Mouse (Mus musculus): ENCODE measurements around the gene Trf.

The Trf gene

DNA sequence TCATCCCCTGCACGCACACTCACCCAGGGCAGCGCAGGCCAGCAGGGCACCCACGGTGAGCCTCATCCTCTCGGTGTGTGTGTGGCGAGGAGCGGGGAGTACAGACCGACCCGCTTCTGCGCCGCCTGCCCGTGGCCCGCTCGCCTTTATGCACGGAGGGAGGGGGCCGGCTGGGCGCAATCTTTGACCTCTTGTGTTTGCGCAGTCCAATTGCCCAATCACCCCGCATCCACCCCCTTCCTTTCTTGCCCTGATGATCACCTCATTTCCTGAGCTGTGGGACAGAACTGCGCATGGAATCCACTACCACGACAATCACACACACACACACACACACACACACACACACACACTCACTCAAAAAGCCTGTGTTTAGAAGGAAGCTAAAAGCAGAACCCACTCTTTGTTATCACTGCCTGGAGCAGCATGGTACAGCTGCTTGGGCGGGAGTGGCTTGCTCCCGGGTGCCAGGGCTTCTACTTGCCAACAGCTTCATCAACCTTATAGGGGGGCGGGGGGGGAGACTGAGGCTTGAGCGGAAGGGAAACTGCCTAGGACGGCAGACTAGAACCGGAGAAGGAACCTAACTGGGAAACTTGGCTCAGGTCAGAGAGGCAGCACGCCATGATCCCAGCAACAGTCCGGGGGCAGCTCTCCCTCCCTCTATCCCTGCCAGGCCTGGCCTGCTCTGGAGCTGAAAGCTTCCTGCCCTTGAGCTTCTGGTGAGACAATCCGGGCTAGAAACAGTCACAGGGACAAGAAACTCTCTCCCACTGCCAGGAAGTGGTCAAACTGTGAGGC is at the start of gene Trf, which contains the start of gene Gm20425:
Gene Trf (minus strand): TSS at position 294 of the 801 bp plus-strand sequence.
Gene Gm20425 (minus strand): TSS at position 157 of the 801 bp plus-strand sequence.
- DNase-seq (ENCODE audit: low read depth, low spot score): no peak

DNA sequence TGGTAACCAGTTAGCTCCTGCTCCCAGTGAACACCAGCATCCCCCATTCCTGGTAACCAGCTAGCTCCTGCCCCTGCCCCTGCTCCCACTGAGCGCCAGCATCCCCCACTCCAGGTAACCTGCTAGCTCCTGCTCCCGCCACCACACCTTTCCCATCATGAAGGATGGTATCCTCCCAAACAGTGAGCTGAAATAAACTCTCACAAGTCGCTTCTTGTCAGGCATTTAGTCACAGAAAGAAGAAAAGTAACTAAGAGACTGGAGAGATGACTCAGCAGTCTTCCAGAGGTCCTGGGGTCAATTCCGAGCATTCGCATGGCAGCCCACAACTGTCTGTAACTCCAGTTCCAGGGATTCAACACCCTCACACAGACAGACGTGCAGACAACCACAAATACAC is 46.6 kb upstream of the Trf start:
- no peak for DNase-seq (ENCODE audit: low read depth, low spot score)

DNA sequence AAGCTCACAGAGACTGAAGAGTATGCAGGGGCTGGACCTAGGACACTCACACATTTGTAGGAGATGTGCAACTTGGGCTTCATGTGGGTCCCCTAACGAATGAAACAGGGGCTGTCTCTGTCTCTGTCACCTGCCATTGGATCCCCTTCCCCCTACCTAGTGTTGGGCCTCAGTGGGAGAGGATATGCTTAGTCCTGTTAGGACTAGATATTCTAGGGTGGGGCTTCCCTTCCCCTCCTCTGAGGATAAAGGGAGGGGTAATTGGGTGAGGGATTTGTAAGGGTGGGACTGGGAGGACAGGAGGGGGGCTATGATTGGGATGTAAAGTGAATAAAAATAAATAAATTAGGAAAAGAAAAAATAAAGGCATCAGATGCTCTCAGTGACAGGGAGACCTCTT is 45.4 kb upstream of the Trf start:
- DNase-seq (ENCODE audit: low read depth, low spot score): no peak

DNA sequence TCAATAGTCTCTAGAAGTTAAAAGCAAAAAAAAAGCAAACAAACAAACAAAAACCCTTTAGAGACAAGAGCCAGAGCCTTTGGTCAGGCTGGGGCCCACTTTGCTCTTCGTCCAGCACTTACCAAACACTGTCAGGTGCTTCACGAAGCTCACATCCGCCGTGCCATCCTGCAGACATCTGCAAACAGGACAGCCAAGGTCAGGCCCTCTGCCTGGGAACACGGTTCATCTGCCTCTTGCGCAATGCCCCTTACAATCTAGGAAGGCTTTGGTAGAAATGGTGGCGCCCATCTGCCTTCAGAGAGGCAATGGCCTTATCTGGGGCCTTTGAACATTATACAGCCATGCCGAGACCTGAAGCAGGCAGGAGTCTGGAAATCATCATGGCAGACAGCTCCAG is 44.6 kb upstream of the Trf start:
- DNase-seq (ENCODE audit: low read depth, low spot score): no peak

DNA sequence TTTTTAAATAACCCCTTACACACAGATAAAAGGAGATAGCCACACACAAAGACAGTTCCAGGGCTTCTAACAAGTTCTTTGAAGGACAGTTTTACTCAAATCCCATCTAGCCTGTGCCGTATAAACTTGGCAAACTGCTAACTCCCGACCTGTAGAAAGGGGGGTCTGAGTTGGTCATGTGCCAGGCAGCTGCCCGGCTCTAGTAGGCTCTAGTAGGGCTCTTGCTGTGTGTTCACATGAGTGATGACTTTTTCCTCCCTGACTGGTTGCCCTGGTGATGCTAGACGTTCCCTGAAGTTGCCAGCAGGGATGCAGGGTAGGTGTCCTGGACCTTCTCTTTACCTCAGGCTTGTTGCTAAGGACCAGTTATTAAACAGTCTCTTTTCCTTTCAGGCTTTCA is 40.9 kb upstream of the Trf start:
- DNase-seq (ENCODE audit: low read depth, low spot score): no peak

GRCm38 (mm10) chr9:103265778-103266177 is 35.5 kb upstream of the Trf start:
- DNase-seq (ENCODE audit: low read depth, low spot score): no peak

- DNase-seq (ENCODE audit: low read depth, low spot score): no peak
These were observed 22.7 kb upstream of the Trf start for GRCm38 (mm10) chr9:103252906-103253305.

DNA sequence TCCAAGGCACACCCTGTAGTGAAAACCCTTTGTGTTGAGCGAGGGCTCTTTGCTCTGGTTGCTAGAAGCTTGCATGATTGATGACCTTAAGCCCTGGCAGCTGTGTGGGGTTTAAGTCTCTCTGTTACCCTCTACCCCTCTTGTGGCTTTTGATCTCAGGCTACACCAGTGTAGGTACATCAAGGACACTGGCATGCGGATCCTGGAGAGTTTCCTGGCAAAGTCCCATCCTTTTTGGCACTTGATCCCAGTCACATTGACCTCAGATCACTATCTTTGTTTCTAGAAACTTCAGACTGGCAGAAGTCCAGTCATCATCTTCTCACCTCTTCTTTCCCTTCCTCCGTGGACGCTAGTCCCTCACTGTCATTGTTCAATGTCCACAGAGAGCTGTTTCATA is 18.4 kb upstream of the Trf start:
- no peak for DNase-seq (ENCODE audit: low read depth, low spot score)

DNA sequence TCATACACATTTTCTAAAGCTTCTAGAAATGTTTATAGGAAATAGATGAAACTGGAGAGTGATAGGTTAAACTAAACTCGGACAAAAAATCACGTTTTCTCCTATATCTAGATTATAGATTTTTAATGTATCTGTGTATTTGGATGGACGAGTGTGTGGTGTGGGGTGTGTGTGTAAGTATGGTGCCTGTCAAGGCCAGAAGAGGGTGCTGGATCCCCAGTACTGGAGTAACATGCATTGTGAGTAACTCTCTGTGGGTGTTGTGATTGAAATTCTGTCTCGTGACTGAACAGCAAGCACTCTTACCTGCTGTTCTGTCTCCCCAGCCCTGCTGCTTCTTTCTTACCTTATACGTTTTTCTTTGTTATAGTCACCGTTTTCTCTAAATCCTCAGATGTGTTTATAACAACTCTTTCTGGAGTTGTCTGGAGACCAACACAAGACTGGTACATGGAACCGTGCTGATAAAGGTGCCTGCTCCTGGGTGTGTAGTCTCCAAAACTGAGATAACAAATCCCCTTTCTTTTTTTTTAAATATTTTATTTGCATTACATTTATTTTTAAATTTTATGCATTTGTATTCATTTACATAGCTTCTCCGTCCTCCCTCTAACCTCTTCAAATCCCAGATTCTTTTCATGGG is 16.4 kb upstream of the Trf start:
- DNase-seq (ENCODE audit: low read depth, low spot score): no peak

DNA sequence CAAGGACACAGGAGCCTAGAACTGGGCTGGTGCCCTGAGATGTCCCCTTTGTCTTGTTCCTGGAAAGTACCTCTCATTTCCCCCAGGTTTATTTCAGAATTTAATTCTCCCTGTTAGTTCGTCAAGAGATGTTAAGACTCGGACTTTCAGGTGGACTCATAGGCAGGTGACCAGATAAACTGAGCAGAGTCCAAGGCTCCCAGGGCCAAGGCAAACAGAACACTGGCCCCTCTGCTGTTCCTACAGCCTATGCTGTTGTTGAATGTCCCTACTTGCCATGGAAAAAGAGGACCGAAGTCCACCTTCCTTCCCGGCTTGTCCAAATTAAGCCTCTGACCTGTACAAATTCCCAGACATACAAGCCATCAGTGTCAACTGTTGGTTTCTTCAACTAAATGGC is 13.4 kb upstream of the Trf start:
- DNase-seq (ENCODE audit: low read depth, low spot score): no peak

- DNase-seq (ENCODE audit: low read depth, low spot score): no peak
These were observed 11.0 kb upstream of the Trf start for GRCm38 (mm10) chr9:103241206-103241605.

DNA sequence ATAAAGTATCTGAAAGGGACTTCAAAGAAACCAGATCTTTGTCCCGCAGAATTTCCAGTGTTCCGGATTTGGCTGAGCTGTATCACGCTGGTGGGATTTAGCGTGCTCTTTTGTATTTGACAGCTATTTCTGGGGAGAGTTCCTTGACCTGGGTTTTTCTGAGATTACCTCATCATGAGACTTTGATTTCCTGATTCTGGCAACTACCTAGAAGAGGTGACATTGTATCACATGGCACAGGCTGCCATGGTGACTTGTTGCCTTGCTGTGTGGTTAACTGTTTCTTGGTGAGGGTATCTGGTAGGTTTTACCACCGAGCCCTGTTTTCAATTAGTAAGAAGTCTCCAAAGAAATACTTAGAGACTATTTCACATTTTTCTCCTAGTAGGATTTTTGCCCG is 9.2 kb upstream of the Trf start:
- no peak for DNase-seq (ENCODE audit: low read depth, low spot score)

DNA sequence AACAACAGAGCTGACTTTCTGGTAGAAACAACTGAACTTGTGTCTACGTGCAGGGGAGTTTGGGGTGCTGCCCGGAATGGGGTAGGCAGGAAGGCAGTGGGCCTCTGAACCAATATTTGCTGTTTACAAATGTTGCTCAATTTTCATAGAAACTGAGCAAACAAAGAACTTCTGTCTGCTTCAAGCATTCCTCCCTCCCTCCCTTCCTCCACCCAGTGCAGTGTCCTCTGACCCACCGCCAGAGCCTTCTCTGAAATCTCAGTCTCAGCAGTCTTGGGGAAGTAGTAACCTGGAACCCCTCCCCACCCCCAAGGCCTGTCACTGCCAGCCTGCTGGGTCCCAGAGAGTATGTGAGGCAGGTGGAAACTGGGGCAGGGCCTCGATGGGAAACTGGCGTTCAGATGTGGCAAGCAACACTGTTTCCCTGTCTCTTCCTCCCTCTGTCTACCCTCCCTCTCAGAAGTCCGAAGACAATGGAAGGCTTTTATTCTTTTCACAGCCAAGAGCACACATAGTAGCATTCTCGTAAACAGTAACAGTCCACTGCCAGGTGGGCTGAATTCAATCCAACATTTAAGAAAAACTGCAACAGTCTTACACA is 4.4 kb upstream of the Trf start:
- DNase-seq (ENCODE audit: low read depth, low spot score): no peak

- DNase-seq (ENCODE audit: low read depth, low spot score): no peak
These were observed 3.8 kb upstream of the Trf start for GRCm38 (mm10) chr9:103234059-103234458.

- DNase-seq (ENCODE audit: low read depth, low spot score): no peak
These were observed 2.8 kb upstream of the Trf start for GRCm38 (mm10) chr9:103233006-103233395.

DNA sequence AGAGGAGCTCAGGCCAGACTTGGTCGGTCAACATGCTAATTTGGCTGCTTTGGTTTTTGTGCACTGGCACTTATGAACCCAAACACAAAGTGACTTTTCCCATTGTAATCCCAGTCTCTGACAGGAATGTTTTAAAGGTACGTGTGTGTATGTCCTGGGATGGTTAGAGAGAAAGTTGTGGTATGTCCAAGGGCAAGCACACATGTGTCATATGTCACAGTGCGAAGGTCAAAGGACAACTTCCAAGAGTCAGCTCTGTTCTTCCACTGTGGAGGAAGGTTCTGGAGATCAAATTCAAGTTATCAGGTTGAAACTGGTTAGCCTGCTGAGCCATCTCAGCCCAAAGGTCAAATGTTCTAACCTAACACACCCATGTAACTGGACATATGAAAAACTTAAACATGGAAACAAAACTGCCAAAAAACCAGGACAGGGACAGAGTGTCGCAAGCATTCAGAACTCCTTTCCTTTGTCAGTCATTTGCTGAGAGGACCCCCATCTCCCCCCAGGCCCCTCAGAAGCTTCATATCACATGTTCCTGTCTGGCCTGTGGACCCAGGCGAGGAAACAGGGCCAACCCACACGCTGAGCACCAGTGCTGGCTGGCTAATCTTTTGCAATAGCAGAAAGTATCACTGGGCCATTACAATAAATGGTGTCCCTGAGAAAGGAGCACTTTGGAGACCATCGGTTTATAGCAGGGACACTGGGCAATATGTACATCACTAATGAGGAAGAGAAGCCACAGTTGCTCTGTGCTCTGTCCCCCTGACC is 2.2 kb upstream of the Trf start:
- no peak for DNase-seq (ENCODE audit: low read depth, low spot score)

- no peak for DNase-seq (ENCODE audit: low read depth, low spot score)
These were observed 992 bp downstream of the Trf start for GRCm38 (mm10) chr9:103229037-103229867.

DNA sequence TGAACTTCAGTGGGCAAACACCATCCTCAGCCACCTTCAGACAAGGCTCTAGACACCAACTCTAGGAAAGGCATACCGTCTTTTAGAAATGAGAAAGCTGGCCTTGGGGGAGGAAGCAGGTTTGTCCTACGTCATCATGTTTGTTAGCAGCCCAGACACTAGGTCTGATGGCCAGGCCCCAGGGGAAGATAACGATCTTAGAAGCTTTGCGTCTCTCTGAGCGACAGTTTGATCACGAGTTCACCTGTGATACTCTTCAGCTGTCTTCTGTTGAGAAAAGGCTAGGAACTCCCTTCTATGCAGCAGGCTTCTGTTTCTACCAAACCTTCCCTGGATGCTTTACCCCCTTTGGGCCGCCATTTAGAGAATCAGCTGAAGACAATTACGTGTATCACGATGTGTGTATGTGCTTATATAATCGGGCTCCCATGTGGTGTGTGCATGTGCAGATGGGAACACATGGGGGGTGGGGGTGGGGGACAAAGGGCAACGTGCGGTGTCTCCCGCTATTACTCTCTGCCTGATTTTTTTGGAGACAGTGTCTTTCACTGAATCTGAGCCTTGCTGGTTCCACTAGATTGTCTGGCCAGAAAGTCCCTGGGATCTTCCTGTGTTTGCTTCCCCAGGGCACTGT is 1.8 kb downstream of the Trf start:
- no peak for DNase-seq (ENCODE audit: low read depth, low spot score)

DNA sequence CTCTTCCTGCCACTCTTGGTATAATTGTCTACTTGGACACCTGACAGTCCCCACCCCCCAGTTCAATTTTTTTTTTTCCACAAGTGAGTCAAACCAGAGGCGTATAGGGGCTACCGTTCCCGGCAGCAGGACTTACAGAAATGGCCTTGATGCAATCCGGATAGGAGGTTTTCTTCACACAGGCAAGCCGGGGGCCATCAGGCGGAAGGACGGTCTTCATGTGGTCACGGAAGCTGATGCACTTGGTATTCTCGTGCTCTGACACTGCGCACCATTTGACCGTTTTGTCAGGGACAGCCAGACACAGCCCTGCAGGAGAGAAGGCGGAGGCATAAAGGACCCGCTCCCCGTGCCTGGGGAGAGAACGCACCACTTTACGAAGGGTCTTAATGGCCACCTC is 2.5 kb downstream of the Trf start:
- no peak for DNase-seq (ENCODE audit: low read depth, low spot score)

- no peak for DNase-seq (ENCODE audit: low read depth, low spot score)
These were observed 3.4 kb downstream of the Trf start for GRCm38 (mm10) chr9:103226806-103227205.

DNA sequence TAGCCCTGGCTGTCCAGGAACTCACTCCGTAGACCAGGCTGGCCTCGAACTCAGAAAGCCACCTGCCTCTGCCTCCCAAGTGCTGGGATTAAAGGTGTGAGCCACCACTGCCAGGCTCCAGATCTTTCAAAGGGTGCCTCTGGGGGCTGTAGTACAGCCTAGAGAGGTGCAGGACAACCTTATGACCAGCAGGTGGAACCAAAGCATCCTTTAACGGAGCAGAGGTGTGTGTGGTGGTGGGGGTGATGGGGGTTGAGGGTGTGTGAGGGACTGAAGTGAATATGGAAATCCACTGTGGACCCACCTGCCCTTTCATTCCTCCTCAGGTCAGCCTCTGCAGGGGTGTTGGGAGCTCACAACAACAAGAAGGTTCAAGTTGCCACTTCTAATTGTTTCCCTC is 4.8 kb downstream of the Trf start:
- DNase-seq (ENCODE audit: low read depth, low spot score): no peak

Data from retina, adult 2 months (tissue).